In genomic region chr5:143112281-143113246, GRCm38 (mm10) we compare ENCODE assay signal across 1 mouse cellular context.
TF ChIP-seq lines count a peak whose summit lies in the region.

TSS of gene Rnf216 (minus strand) at chr5:143112994.

TF ChIP-seq in CH12.LX, 34 proteins besides CTCF, POLR2A, EP300 and RAD21 (continued from another document):
- TF ChIP-seq UBTF (IDR thresholded peaks at IDR 0.05; ENCODE audit: low read depth, low read length): peak; percentile 81
- peak; percentile 69 for TF ChIP-seq GABPA (IDR thresholded peaks at IDR 0.05; ENCODE audit: insufficient replicate concordance, low read depth, low read length)
- no peak for TF ChIP-seq USF1 (IDR thresholded peaks at IDR 0.05; ENCODE audit: low read depth, low read length)
- TF ChIP-seq MXI1 (IDR thresholded peaks at IDR 0.05; ENCODE audit: low read depth, low read length): peak; percentile 76; the same call in 1 of the 2 replicates
- peak; percentile 71 for TF ChIP-seq MYC (IDR thresholded peaks at IDR 0.05; ENCODE audit: low read depth, low read length)
- TF ChIP-seq NRF1 (IDR thresholded peaks at IDR 0.05; ENCODE audit: low read depth, low read length): peak; percentile 89
- TF ChIP-seq CHD2 (IDR thresholded peaks at IDR 0.05; ENCODE audit: low read length): peak; percentile 20; the same call in 1 of the 2 replicates
- 0 out of 2 replicates have a peak, but pooled peaks have one; percentile 64 for TF ChIP-seq KAT2A (IDR thresholded peaks at IDR 0.05; ENCODE audit: insufficient replicate concordance, low read length)
- peak; percentile 12; the same call in 1 of the 2 replicates for TF ChIP-seq RCOR1 (conservative IDR thresholded peaks at IDR 0.05; ENCODE audit: low read depth, low read length)
- TF ChIP-seq MEF2A (IDR thresholded peaks at IDR 0.05; ENCODE audit: borderline replicate concordance, low read depth, low read length): peak; percentile 69; the same call in 1 of the 2 replicates
- peak; percentile 70; the same call in 1 of the 2 replicates for TF ChIP-seq SIN3A (IDR thresholded peaks at IDR 0.05; ENCODE audit: low read length)
- peak; percentile 90 for TF ChIP-seq TBP (conservative IDR thresholded peaks at IDR 0.05; ENCODE audit: low read depth, low read length)
- peak; percentile 90 for TF ChIP-seq NELFE (IDR thresholded peaks at IDR 0.05; ENCODE audit: low read depth, low read length)
